In the genomic region with DNA sequence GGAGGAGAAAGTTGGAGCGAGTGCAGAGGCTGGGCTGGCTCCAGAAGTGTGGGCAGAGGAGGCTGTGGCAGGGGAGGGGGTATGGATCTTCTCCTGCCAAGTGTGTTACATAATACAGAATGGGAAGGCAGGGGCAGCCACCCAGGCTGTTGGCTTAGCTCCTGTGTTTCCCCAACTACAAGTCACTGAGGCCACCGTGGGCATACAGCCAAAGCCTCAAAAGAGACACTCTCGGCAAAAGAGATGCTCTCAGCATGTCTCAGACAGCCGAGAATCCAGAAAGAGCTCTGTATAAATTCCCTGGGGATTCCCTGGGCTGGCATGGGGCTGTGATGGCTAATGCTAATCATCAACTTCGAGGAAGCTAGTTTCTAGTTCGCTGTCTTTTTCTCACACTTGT, we compare ENCODE assay signal across 10 mouse cellular contexts.
DNase-seq lines count a peak whose midpoint lies in the region; ATAC-seq and TF ChIP-seq lines count a peak whose summit lies in the region.
"Had no signal": no experiment of that assay in that cellular context is flagged by ENCODE, and none has a peak within 500 bp of the region (broad histone marks: within the 10 kb centered on the region; RNA-seq: fewer than 3 reads in every experiment).

No protein-coding gene starts in this region.

- no peaks in the 10 kb centered on the region for H3K4me1 ChIP-seq in kidney, adult 2 months (ENCODE audit: control insufficient read depth, insufficient read depth, low read length)
- no peaks in the 10 kb centered on the region for H3K4me1 ChIP-seq in midbrain, embryonic 16.5 days (ENCODE audit: control insufficient read depth, insufficient read depth, low read length)
- H3K4me1 ChIP-seq: limb, embryonic 13.5 days had no signal

- intact Hi-C loops in gastrocnemius, postnatal 14 days (cut with DNase I; ENCODE audit: low total_unique reads), result loop anchor here (5.0 to 10.0 kb wide), 2 partner anchors 347 to 965 kb away; no protein-coding TSS in a partner anchor

- DNase-seq in kidney, adult 2 months, result peak; percentile 7
- no peak for DNase-seq in kidney, adult 18-20 months
- DNase-seq in adrenal gland, postnatal 36 days, result peak; percentile 44 to 54
- peak; percentile 42 for DNase-seq in gastrocnemius, postnatal 14 days
- DNase-seq in kidney, adult 11 months, result no peak
- no peak for DNase-seq in spleen, postnatal 14 days (ENCODE audit: low spot score in 2 of 2)
- no peak for DNase-seq in kidney, postnatal 10 days

- H3K4me3 ChIP-seq in kidney, adult 2 months (ENCODE audit: insufficient read depth, low read depth, low read length), result no peak overlapping the region
- H3K4me3 ChIP-seq in midbrain, embryonic 16.5 days (ENCODE audit: low read depth, low read length), result no peak overlapping the region
- H3K4me3 ChIP-seq: erythroblast, embryonic 14.5 days; limb, embryonic 13.5 days had no signal

- no peak for TF ChIP-seq CTCF in kidney, adult 2 months (conservative IDR thresholded peaks at IDR 0.05; ENCODE audit: insufficient read depth, insufficient read length, low read depth, low read length)

- no peak overlapping the region for H3K4me2 ChIP-seq in midbrain, embryonic 16.5 days (ENCODE audit: low read length)
- H3K4me2 ChIP-seq: limb, embryonic 13.5 days had no signal

- H3K9me3 ChIP-seq in midbrain, embryonic 16.5 days (replicated peaks; ENCODE audit: control insufficient read depth, low read length, poor library complexity, severe bottlenecking), result no peaks in the 10 kb centered on the region
- H3K9me3 ChIP-seq: limb, embryonic 13.5 days had no signal

- no peaks in the 10 kb centered on the region for H3K36me3 ChIP-seq in kidney, adult 2 months (ENCODE audit: control insufficient read depth, insufficient read depth, low read length)
- no peaks in the 10 kb centered on the region for H3K36me3 ChIP-seq in midbrain, embryonic 16.5 days (ENCODE audit: control insufficient read depth, insufficient read depth, low read length)
- H3K36me3 ChIP-seq: limb, embryonic 13.5 days had no signal

- no peak for TF ChIP-seq POLR2A in kidney, adult 2 months (IDR thresholded peaks at IDR 0.05; ENCODE audit: low read depth, low read length)

- H3K9ac ChIP-seq in midbrain, embryonic 16.5 days (ENCODE audit: low read depth, low read length), result no peak overlapping the region
- H3K9ac ChIP-seq: limb, embryonic 13.5 days had no signal

- no peak overlapping the region for H3K27ac ChIP-seq in kidney, adult 2 months (ENCODE audit: insufficient read depth, low read depth, low read length)
- no peak overlapping the region for H3K27ac ChIP-seq in midbrain, embryonic 16.5 days (ENCODE audit: low read length)
- H3K27ac ChIP-seq: limb, embryonic 13.5 days had no signal

- no peaks in the 10 kb centered on the region for H3K27me3 ChIP-seq in kidney, adult 2 months (replicated peaks; ENCODE audit: control insufficient read depth, insufficient read depth, low read length)
- no peaks in the 10 kb centered on the region; the same call in 1 of the 2 replicates for H3K27me3 ChIP-seq in midbrain, embryonic 16.5 days (ENCODE audit: control insufficient read depth, insufficient read depth, low read depth, low read length)
- H3K27me3 ChIP-seq: limb, embryonic 13.5 days had no signal

- ATAC-seq in midbrain, embryonic 16.5 days, result peak; percentile 80

- WGBS in kidney, adult 2 months, result 64% methylated on average over 6 of the region's 6 CpGs
- WGBS in midbrain, embryonic 16.5 days, result 37% methylated on average over 6 of the region's 6 CpGs

Comparison
In these comparisons a context has a peak if more than half of its experiments do, and no peak if none do; other contexts are left out.
1. DNase-seq: peak in kidney, adult 2 months (single experiment), adrenal gland, postnatal 36 days (2 of 2) and gastrocnemius, postnatal 14 days (single experiment); none in kidney, adult 18-20 months (single experiment), kidney, adult 11 months (single experiment), spleen, postnatal 14 days (0 of 2) and kidney, postnatal 10 days (single experiment).